In genomic region chr6:113656847-113657246, GRCm38 (mm10) we compare ENCODE assay signal across 10 mouse cellular contexts. TPM values are rescaled to one million over a fixed set of nuclear protein-coding genes. Genes with fewer than 3 reads are reported as not detected.
A peak's percentile ranks its signal among the peaks of the same experiment; 100 is the strongest.
DNase-seq lines count a peak whose midpoint lies in the region; ATAC-seq and TF ChIP-seq lines count a peak whose summit lies in the region.
"Had no signal": no experiment of that assay in that cellular context is flagged by ENCODE, and none has a peak within 500 bp of the region (broad histone marks: within the 10 kb centered on the region; RNA-seq: fewer than 3 reads in every experiment).

No protein-coding gene starts in this region.

- H3K9me3 ChIP-seq in liver, postnatal 0 days (ENCODE audit: low read length): no peaks in the 10 kb centered on the region
- H3K9me3 ChIP-seq in stomach, embryonic 14.5 days (ENCODE audit: control insufficient read depth, low read depth, low read length): no peaks in the 10 kb centered on the region
- H3K9me3 ChIP-seq: hindbrain, embryonic 10.5 days had no signal

- no peaks in the 10 kb centered on the region for H3K27me3 ChIP-seq in liver, postnatal 0 days (ENCODE audit: insufficient read depth, low read length)
- H3K27me3 ChIP-seq in stomach, embryonic 14.5 days (ENCODE audit: control insufficient read depth, insufficient read depth, low read length): no peaks in the 10 kb centered on the region

- TF ChIP-seq CTCF in left cerebral cortex, adult 2 months (IDR thresholded peaks at IDR 0.05): no peak
- TF ChIP-seq CTCF in liver, postnatal 0 days (IDR thresholded peaks at IDR 0.05; ENCODE audit: low read depth): no peak

- H3K27ac ChIP-seq in left cerebral cortex, adult 2 months: peak overlapping the region; percentile 7; the same call in 1 of the 2 replicates
- H3K27ac ChIP-seq in liver, postnatal 0 days (ENCODE audit: low read depth): peak overlapping the region; percentile 74
- peak overlapping the region; percentile 10; the same call in 1 of the 2 replicates for H3K27ac ChIP-seq in stomach, embryonic 14.5 days (ENCODE audit: low read length)
- H3K27ac ChIP-seq: hindbrain, embryonic 10.5 days had no signal

- WGBS in liver, postnatal 0 days (ENCODE audit: insufficient replicate concordance): 67% methylated on average over 6 of the region's 6 CpGs
- WGBS in stomach, embryonic 14.5 days: 65% methylated on average over 6 of the region's 6 CpGs

- H3K4me1 ChIP-seq in liver, postnatal 0 days (ENCODE audit: insufficient read depth): peaks cover 51% of the 10 kb centered on the region
- H3K4me1 ChIP-seq in stomach, embryonic 14.5 days (ENCODE audit: control insufficient read depth, insufficient read depth, low read length): no peaks in the 10 kb centered on the region

- no peaks in the 10 kb centered on the region for H3K36me3 ChIP-seq in liver, postnatal 0 days (replicated peaks; ENCODE audit: insufficient read depth, low read length)
- H3K36me3 ChIP-seq in stomach, embryonic 14.5 days (ENCODE audit: control insufficient read depth, insufficient read depth, low read length): no peaks in the 10 kb centered on the region
- H3K36me3 ChIP-seq: hindbrain, embryonic 10.5 days had no signal

- ATAC-seq in liver, postnatal 0 days: peak; percentile 92
- no peak for ATAC-seq in stomach, embryonic 14.5 days (ENCODE audit: insufficient number of reproducible peaks, insufficient read depth, low FRiP score, low read depth)
- no peak for ATAC-seq in cerebellum, adult (ENCODE audit: insufficient number of reproducible peaks, low FRiP score, low TSS enrichment)

- H3K9ac ChIP-seq in liver, postnatal 0 days (replicated peaks): no peak overlapping the region
- H3K9ac ChIP-seq in stomach, embryonic 14.5 days (replicated peaks; ENCODE audit: low read depth, low read length): no peak overlapping the region

- H3K4me3 ChIP-seq in left cerebral cortex, adult 2 months: no peak overlapping the region
- H3K4me3 ChIP-seq in liver, postnatal 0 days (ENCODE audit: low read depth, low read length): no peak overlapping the region
- H3K4me3 ChIP-seq in stomach, embryonic 14.5 days (ENCODE audit: low read depth, low read length): no peak overlapping the region
- H3K4me3 ChIP-seq: hindbrain, embryonic 10.5 days had no signal

- TF ChIP-seq EP300 in liver, postnatal 0 days (IDR thresholded peaks at IDR 0.05; ENCODE audit: low read depth): peak; percentile 65

- no peak for DNase-seq in left cerebral cortex, adult 2 months (ENCODE audit: extremely low spot score in 1 of 2, low spot score in 2 of 2)
- no peak for DNase-seq in left cerebral cortex, adult 18-20 months (ENCODE audit: low spot score in 2 of 2)
- DNase-seq in gonadal fat pad, adult 2 months (ENCODE audit: low read depth): peak; percentile 73
- DNase-seq in liver, postnatal 0 days: peak; percentile 51
- no peak for DNase-seq in cerebellum, adult 8-10 months
- DNase-seq: cerebellum, postnatal 10 days; gastrocnemius, postnatal 10 days had no signal

- no peak overlapping the region for H3K4me2 ChIP-seq in liver, postnatal 0 days (ENCODE audit: low read depth, low read length)
- H3K4me2 ChIP-seq in stomach, embryonic 14.5 days (replicated peaks; ENCODE audit: low read depth, low read length): no peak overlapping the region

- intact Hi-C loops in left cerebral cortex, adult 2 months (cut with DNase I): no loop called here

RNA-seq across cellular contexts. Expression of gene Irak2, which starts 18.6 kb away (rescaled TPM):
- 10 to 100 TPM; 21.6 to 25.6 TPM for total RNA-seq in left cerebral cortex, adult 2 months (2021)
- 10 to 100 TPM; 23.5 to 25.4 TPM for total RNA-seq in left cerebral cortex, adult 18-20 months (2021)
- 44.2 and 49.0 TPM in 2 replicates for polyA plus RNA-seq in gonadal fat pad, adult 2 months (2012; rRNA removed)
- 9.2 and 10.8 TPM in 2 replicates for polyA plus RNA-seq in liver, postnatal 0 days (2015; fragmentation: Nextera tagmentation; extraction: Ambion mirVana)
- polyA plus RNA-seq in stomach, embryonic 14.5 days (2014; fragmentation: Nextera tagmentation; extraction: Ambion mirVana): 6.3 and 7.4 TPM in 2 replicates

RNA-seq across cellular contexts. Expression of gene Vhl, which starts 33.1 kb away (rescaled TPM):
- 10 to 100 TPM; 41.5 to 43.0 TPM for total RNA-seq in left cerebral cortex, adult 2 months (2021)
- 10 to 100 TPM; 35.3 to 46.6 TPM for total RNA-seq in left cerebral cortex, adult 18-20 months (2021)
- polyA plus RNA-seq in gonadal fat pad, adult 2 months (2012; rRNA removed): 25.7 and 41.1 TPM in 2 replicates
- 10.0 and 12.9 TPM in 2 replicates for polyA plus RNA-seq in liver, postnatal 0 days (2015; fragmentation: Nextera tagmentation; extraction: Ambion mirVana)
- 43.5 and 50.5 TPM in 2 replicates for polyA plus RNA-seq in stomach, embryonic 14.5 days (2014; fragmentation: Nextera tagmentation; extraction: Ambion mirVana)

RNA-seq across cellular contexts. Expression of gene Tatdn2, which starts 40.0 kb away (rescaled TPM):
- 10 to 100 TPM; 71.4 to 72.8 TPM for total RNA-seq in left cerebral cortex, adult 2 months (2021)
- 10 to 100 TPM; 70.1 to 80.2 TPM for total RNA-seq in left cerebral cortex, adult 18-20 months (2021)
- 29.3 and 34.7 TPM in 2 replicates for polyA plus RNA-seq in gonadal fat pad, adult 2 months (2012; rRNA removed)
- polyA plus RNA-seq in liver, postnatal 0 days (2015; fragmentation: Nextera tagmentation; extraction: Ambion mirVana): 0.62 and 0.83 TPM in 2 replicates
- polyA plus RNA-seq in stomach, embryonic 14.5 days (2014; fragmentation: Nextera tagmentation; extraction: Ambion mirVana): 1.1 and 1.4 TPM in 2 replicates

RNA-seq across cellular contexts. Expression of gene Brk1, which starts 52.3 kb away (rescaled TPM):
- 100 to 1,000 TPM; 221 to 228 TPM for total RNA-seq in left cerebral cortex, adult 2 months (2021)
- total RNA-seq in left cerebral cortex, adult 18-20 months (2021): 100 to 1,000 TPM; 210 to 217 TPM
- polyA plus RNA-seq in gonadal fat pad, adult 2 months (2012; rRNA removed): 170 and 190 TPM in 2 replicates
- polyA plus RNA-seq in liver, postnatal 0 days (2015; fragmentation: Nextera tagmentation; extraction: Ambion mirVana): 88.5 and 88.9 TPM in 2 replicates
- polyA plus RNA-seq in stomach, embryonic 14.5 days (2014; fragmentation: Nextera tagmentation; extraction: Ambion mirVana): 244 and 245 TPM in 2 replicates

RNA-seq across cellular contexts. Expression of gene Fancd2os, which starts 56.3 kb away (rescaled TPM):
- not detected for total RNA-seq in left cerebral cortex, adult 2 months (2021)
- total RNA-seq in left cerebral cortex, adult 18-20 months (2021): not detected
- polyA plus RNA-seq in gonadal fat pad, adult 2 months (2012; rRNA removed): 0.18 TPM in 1 of 2 replicates, not detected in the other
- polyA plus RNA-seq in liver, postnatal 0 days (2015; fragmentation: Nextera tagmentation; extraction: Ambion mirVana): 0.12 and 0.14 TPM in 2 replicates
- 0.28 and 0.82 TPM in 2 replicates for polyA plus RNA-seq in stomach, embryonic 14.5 days (2014; fragmentation: Nextera tagmentation; extraction: Ambion mirVana)
- total RNA-seq: gastrocnemius, postnatal 10 days had no signal

Comparison
In these comparisons a context has a peak if more than half of its experiments do, and no peak if none do; other contexts are left out.
1. DNase-seq: peak in gonadal fat pad, adult 2 months (single experiment) and liver, postnatal 0 days (single experiment); none in left cerebral cortex, adult 2 months (0 of 2), left cerebral cortex, adult 18-20 months (0 of 2) and cerebellum, adult 8-10 months (single experiment).
2. H3K27ac ChIP-seq: peak in every context shown above with its lines; median percentile 74 in liver, postnatal 0 days; 10 in stomach, embryonic 14.5 days; 7 in left cerebral cortex, adult 2 months.
3. RNA of gene Tatdn2, which starts 40.0 kb away (polyA plus RNA-seq): 29.3 to 34.7 TPM in gonadal fat pad, adult 2 months; 1.1 to 1.4 TPM in stomach, embryonic 14.5 days and 0.62 to 0.83 TPM in liver, postnatal 0 days; every median in the first group is over 10 times any median in the second.